Mouse (Mus musculus) cerebellum, postnatal 25 days (tissue): ENCODE results near the gene 4931422A03Rik.
"Not testable (repeated sequence)": the region's sequence is repeated elsewhere in the genome, so short reads cannot be mapped to it uniquely, and the experiment has no call there.

Experiments
- DNase-seq, 2 experiments: peaks; one replicate each; pipeline ENCODE4 v3.0.0; 2021; ENCODE audit warnings: mixed read lengths in 2 of 2

Gene 4931422A03Rik

DNA sequence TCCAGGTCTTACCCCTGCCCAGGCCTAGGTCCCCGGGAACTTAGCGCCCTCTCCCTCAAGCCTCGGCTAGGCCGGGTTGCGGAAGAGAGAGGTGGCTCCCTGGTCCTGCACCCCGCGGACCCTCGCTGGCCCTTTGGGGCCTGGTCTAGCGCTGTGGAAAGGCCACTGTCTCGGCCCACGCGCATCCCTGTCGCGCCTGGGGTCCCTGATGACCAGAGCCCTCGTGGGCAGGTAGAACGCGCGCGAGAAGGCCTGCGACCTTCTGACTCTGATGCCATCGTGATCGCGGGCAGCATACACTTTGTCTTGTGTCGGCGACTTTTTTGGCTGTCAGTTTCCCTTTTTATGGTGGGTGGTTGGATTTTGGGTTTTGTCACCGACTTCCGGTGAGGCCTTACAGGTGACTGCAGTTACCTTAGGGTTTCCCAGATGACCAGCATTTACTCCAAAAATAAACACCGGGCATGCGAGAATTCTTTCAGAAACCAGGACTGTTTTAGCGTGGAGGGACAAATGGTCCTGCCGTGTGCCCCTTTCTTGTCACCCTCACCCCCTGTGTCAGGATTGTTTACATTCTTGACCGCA lies at the start of gene 4931422A03Rik:
TSS of gene 4931422A03Rik (minus strand) at position 223 of the 585 bp plus-strand sequence.
- DNase-seq, result no peak

DNA sequence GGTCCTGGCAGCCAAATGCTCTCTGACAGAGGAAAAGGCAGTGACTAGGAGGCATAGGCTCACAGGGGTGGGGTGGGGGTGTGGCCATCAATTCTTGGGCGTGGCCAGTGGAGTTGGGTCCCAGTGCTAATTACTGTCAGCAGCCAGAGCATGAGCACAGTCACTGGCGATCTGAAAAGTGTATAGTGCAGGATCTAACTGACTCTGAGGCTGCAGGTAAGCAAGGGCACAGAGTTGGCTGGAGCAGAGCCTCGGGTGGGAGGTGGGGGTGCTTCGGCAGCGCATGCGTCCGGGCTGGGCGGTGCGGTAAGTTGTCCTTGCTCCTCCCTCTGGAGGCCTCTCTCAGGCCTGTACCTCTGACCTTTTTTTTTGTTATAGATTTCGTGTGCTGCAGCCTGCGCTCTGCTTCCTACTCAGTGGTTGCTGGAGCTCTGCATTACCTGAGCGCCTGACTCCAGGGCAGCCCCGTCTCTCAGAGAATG lies 41.6 kb upstream of the 4931422A03Rik start, which contains the start of gene Cd59b:
TSS of gene Cd59b (plus strand) at position 146 of the 482 bp plus-strand sequence.
- DNase-seq, result peak; percentile 51 to 69

DNA sequence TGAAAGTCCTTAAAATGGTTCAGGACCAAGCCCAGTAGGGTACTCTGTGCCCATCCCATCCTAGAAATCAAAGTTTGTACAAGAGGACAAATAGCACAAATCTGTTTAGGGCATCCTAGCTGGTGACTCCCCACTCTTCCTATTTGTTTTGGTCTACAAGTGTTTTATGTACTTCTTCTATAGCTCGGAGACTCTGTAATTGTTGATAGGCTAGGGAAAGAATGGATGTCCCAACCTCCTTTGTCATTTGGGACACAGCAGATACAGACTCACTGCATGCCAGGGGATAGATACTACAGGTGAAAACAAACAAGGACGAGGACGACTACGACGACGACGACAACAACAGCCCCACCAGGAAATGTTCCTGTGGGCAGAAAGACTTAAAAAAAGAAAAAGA lies 40.3 kb upstream of the 4931422A03Rik start, which contains the start of gene Gm10799:
TSS of gene Gm10799 (minus strand) at position 101 of the 400 bp plus-strand sequence.
- DNase-seq, result not testable (repeated sequence)

DNA sequence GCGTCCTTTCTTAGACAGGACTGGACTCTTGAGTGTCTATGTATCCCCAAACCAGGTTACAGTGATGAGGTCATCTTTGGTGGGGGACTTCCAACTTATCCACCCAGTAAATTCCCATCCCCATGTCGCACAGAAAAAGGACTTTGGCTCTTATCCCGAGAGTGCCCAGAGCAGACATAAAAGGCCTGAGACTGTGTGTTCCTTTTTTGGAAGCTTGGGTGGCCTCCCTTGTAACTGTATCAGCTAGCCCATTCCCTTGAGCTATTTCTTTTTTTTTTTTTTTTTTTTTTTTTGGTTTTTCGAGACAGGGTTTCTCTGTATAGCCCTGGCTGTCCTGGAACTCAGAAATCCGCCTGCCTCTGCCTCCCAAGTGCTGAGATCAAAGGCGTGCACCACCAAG lies 37.4 kb upstream of the 4931422A03Rik start, which contains the start of gene Gm10912:
TSS of gene Gm10912 (plus strand) at position 301 of the 400 bp plus-strand sequence.
- DNase-seq, result not testable (repeated sequence)

DNA sequence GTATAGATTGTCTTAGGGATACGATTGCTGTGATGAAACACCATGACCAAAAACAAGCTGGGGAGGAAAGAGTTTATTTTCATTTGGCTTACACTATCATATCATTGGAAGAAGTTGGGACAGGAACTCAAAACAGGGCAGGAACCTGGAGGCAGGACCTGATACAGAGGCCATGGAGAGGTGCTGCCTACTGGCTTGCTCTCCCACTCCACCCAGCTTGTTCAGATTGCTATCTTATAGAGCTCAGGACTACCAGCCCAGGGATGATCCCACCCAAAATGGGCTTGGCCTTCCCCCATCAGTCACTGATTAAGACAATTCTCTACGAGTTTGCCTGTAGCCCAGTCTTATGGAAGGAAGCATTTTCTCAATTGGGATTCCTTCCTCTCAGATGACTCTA lies 36.0 kb upstream of the 4931422A03Rik start:
- no peak for DNase-seq

DNA sequence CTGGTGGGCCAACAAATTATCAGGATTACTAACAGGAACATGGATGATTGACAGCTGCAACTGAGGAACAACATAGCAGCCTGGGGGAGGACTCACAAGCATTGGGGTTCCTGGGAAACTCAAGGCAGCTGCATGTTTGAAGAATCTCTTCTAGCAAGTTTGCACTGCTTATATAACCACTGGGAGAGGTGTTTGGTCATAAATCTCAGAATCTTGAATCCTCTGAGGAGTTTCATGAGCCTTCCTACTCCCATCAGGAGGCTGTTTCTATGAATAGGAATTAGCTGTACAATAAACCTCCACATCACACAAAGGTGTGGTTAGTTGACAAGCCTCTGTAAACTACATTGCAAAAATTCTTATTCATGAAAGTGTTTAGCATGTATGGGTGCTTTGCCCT lies 34.5 kb upstream of the 4931422A03Rik start:
- no peak for DNase-seq

DNA sequence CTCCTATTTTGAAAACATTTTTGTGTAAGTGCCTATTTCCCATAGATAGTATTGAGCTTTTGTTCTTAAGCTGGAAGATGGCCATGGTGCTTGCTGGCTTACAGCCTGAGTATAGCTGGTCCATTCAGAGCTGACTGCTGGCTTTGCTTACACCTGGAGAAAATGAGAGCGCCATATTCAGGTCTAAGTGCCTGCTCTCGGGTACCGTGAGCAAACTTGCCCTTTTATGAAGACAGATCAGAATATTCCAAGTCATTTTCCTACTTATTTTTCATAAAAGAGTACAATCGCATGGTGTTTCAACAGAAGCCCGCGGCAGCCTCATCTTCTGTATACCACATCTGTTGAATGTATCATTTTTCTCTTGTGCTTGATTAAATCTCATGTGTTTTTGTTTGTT lies 32.8 kb upstream of the 4931422A03Rik start:
- DNase-seq, result no peak

DNA sequence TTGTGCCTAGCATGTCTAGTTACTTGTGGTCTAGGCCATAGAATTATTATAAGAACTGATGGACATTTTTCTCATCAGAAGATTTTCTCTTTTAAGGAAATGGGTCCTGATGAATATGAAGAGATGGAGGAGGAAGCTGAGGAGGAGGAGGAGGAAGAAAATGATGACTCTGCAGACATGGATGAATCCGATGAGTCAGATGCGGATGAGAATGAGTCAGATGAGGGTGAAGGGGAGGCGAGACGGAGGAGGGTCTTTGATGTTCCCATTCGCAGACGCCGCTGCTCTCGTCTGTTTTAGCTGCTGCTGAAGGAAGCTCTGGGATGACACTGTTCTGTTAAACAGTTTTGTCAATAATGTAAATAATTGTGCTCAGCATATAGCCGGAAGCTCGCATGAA lies 31.6 kb upstream of the 4931422A03Rik start:
- no peak for DNase-seq

DNA sequence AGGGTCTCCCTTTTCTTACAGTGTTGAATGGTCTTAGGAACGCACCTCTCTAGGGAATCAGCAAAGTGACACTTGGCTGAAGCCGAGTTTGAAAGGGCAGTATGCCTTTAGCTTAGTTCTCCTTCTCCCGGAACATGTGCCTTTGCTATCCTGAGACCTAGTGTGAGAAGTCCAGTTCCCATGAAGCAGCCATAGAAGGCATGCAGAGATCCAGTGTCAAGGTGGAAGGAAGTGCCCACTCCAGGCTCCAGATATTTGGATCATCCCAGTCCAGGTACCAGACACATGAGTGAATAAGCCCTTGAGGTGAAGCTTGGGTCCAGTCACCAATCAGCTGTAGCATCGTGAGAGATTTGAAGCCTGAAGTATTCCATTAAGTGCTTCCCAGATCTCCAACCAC lies 30.8 kb upstream of the 4931422A03Rik start:
- DNase-seq, result no peak

DNA sequence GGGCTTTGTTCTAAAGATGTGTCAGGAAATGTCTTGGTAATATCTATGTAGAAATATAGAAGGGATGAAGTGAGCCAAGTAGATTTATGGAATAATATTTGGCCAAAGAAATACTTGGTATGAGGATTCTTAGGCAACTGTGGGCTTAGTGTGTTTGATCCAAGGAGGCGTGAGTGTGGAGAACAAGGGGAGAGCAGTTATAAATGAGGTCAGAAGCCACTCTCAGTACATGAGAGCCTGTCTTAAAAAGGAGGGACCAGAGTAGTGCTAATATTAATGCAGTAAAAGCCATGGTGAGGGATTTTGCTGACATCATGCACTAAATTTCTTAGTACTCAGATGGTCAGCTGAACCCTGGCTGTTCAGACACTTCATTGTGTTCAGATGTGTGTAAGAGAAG lies 30.2 kb upstream of the 4931422A03Rik start:
- no peak for DNase-seq

DNA sequence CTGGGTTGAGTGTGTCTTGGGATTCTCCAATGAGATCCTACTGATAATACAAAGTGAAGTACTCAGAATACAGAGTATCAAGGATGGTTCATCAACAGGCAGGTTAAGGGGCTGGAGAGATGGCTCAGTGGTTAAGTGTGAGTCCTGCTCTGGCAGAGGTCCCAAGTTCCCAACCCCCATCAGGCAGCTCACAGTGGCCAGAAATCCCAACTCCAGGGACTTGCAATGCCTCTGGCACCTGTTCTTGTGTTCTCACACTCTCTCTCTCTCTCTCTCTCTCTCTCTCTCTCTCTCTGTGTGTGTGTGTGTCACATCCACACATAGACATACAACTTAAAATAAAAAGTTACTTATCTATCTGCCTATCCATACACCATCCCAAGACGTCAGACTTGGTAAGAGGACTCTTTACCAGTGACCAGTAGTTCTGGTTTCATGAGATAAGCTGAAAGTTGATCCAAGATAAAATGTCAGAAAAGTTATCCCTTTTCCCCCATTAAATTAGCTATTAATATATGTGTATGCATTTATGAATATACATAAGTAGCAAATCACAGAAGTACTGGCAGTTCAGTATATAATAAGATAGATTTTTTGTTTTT lies 16.4 kb upstream of the 4931422A03Rik start:
- DNase-seq, result no peak

DNA sequence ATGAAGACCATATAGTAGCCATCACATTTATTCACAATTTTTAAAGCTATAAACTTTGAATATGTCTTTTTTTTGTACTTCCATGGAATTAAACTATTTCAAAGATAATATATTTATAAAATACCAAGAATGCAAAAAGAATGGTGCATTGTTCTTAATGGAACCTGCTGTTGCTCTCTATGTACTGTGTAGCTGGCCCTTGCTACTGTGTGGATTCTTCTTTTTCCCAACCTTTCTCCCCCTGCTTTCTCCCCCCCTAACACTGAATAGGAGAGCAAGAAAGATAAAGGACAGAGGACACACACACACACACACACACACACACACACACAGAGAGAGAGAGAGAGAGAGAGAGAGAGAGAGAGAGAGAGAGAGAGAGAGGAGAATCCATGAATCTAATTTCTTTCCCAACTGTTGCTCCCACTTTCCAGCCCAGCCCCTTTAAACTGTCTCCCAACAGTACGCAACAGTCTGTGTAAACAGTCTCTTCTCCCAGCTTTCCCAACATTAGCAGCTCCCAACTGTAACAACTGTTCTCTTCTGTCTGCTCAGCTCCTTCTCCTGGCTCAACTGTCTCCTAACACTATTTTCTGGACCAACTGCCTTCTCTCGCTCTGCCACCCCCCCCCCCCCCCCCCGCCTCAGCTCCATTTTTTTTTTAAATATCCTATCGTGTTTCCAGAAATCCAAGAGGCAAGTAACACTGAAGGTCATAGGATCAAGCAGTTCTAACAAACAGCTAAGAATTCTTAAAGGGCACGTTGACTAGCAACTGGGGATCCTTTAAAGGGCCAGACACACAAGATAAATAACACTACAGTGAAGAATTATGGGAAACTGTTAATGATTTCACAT lies 15.7 kb upstream of the 4931422A03Rik start:
- no peak for DNase-seq

DNA sequence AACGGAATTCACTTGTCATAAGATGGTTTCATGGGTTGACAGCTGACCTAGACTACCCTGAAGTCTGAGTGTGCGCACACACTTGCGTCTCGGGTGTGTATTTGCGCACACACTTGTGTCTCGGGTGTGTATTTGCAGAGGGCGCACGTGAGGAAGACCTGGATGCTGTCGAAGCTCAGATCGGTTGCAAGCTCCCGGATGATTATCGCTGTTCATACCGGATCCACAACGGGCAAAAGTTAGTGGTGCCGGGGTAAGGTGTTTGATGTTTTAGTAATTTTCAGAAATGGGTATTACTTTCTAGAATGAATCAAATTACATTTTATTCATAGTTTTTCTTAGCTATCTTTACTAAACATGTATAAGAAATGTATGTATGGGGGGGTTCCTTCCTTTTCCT lies 14.6 kb upstream of the 4931422A03Rik start:
- DNase-seq, result no peak

DNA sequence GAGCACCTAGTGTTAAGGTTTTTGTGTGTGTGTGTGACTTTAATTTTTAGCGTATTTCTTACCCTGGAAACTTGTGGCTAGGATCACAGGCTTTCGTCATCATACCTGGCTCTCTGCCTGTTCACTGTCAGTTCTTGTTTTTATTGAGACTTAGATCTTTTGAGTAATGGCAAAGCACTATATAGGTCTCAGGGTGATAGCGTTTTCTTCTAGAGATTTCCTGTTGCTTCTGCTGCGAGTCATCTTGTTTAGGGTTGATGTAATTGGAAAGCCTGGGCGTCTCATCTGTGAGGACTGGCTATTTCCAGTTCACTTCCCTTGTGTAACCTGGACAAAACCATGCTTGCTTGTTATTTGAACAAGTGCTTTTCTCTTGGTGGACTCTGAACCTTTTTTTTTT lies 13.5 kb upstream of the 4931422A03Rik start:
- no peak for DNase-seq

DNA sequence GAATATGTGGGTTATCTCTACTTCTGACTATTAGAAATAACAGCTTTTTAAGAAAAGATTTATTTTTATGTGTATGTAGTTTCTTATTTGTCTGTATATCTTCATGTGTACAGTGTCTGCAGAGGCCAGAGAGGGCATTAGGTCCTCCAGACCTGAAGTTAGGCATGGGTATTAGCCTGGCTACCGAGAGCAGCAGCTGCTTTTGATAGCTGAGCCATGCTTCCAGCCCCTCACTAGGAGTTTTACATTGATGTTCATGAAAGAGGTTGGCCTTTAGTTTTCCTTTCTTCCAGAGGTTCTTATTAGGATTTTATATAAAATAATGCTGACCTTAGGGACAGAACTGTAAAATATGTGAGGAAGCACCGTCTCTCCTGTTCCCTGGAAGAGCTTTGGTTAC lies 10.1 kb upstream of the 4931422A03Rik start:
- no peak for DNase-seq

DNA sequence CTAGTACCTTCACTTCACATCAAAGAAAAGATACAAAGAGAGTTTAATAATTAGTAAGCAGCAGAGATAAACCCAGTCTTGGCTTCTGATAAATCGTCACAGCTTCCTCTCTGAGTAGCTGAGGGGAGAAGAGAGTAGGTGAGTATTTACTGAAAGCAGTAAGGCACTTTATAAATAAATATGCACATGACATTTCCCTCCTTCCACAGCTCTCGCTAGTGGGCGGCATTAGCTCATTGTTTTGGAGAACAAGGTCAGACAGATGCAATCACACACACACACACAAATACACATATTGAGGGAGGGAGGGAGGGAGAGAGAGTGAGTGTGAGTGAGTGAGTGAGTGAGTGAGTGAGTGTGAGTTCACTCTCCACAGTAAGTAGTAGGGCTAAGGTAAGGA lies 8.2 kb upstream of the 4931422A03Rik start:
- DNase-seq, result no peak

DNA sequence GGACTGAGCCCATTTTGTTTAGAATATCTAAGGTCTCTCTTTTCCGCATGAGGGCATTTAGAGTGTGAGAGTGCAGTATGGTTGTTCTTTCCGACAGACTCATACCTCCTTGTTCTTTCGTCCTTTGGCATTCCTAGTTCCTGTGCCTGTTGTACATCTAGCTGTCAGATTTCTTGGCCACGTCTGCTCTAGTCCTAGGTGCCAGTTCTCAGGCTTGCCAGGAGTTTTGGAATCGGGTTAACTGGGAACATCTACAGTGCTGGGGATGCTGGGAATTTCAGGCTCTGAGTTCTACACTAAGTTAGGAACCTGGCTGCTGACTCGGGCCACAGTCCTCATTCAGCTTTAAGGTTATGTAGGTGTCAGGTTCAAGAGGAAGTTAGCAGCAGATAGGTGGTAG lies 7.4 kb upstream of the 4931422A03Rik start:
- no peak for DNase-seq

DNA sequence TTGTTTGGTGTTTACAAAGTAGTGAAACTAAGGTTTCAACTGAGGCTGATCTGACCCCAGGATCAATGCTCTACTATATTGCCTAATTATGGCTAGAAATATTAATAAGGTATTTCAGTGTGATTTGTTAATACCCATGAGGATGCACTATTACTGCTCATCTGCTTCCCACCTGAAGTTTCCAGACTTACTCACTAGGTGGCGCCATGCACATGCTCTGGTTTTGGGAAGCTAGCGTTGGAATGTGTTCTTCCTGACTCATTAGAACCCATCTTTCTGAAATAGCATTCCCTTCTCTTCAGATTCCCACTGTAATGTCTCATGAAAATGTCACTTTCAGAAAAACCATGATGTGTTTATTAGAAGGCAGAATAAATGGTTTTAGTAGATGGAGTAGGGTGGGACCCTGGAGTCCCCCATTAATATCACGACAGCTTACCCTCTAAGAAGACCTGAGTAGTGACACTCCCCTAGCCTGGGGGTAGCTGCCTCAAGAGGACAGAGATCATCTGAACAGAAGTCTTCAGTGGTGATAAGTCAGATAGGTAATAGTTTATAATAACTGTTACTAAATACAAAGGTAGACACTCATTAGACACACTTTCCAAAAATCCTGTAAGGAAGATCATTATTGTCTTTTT lies 6.8 kb upstream of the 4931422A03Rik start:
- DNase-seq, result peak; percentile 71 to 80

DNA sequence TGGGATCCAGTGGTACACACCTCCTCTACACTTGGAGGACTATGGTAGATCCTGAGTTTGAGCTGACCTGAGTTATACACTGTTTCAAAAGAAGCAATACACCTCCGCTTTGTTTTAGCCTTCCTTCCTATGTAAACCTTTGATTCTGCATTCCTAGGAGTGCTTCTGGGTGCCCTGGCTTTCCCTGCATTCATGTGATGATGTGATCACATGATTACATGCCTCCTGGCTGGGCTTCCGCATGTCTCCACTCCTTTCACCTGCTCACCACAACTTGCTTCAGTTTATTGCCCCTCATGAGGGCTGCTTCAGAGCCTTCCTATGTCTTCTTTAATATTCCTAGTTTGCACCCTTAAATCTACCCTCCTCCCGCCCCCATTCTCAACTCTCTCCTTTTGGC lies 3.9 kb upstream of the 4931422A03Rik start:
- DNase-seq, result no peak

DNA sequence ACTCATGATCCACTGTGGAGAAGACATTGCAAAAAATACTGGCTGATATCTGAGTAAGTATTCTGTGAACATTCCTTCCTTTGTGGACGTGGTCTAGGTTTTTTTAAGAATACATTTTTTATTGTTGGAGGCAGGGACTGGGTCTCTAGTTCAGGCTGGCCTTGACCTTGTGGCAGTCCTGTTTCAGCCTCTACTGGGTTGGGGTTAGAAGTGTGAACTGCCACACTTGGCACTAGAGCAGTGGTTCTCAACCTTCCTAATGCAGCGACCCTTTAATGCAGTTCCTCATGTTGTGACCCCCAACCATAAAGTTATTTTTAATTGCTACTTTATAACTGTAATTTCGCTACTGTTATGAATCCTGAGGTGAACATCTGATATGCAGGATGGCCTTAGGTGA lies 2.2 kb upstream of the 4931422A03Rik start:
- DNase-seq, result no peak

DNA sequence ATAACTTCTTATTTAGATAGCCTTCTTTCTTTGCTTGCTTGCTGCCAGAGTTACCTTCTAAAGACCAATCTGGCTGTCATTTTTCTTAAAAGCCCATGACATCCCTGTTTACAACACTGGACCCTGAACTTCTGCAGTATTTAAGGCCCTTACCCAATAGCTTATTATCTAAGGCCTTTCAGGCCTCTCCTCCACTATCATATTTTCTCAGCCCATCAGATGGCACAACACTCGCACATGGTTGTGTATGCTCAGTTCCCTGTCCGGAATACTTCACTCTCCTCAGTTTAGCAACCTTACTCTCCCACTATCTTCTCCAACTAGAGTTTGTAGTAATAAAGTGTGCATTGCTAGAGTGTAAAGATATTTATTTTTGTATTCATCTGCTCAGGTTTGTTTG lies 913 bp upstream of the 4931422A03Rik start:
- no peak for DNase-seq

DNA sequence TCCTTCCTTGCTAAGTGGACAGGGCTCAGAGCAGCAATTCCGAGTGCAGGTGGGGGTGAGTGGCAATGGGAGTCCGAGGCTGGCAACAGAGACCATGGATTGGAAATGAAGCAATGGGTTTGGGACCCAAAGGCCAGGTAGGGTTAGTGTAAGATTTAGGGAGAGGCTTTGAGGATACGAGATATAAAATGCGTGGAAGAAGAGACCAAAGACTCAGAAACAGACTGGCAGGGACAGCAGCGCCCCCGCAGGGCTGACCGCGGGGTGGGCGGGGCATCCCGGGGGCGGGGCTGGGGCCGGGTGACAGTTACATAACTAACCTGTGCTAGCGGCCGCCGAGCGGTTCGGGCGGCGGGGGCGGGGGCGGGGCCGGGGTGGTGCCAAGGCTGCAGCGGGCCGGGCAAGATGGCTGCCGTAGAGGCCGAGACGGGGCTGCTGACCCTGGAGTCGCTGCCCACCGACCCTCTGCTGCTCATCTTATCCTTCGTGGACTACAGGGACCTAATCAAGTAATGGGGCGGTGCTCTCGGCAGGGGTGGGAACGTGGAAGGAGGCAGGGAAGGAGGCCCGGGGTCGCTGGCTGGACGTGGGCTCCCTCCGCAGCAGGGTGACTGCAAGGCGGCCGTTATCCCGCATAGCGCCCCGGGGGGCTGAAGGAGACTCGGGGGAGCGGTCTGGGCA lies 563 bp downstream of the 4931422A03Rik start, which contains the start of gene Fbxo3:
TSS of gene Fbxo3 (plus strand) at position 264 of the 681 bp plus-strand sequence.
- DNase-seq, result peak; percentile 95 to 96
